Mouse (Mus musculus) liver, embryonic 13.5 days (tissue): ENCODE results near the gene Hist2h2bb. TPM values are rescaled to one million over a fixed set of nuclear protein-coding genes. Genes with fewer than 3 reads are reported as not detected.
"Not testable (repeated sequence)": the region's sequence is repeated elsewhere in the genome, so short reads cannot be mapped to it uniquely, and the experiment has no call there.

Experiments used
- ATAC-seq: fragments of 200-750 bp; cut with Nextera tagmentation; 2 replicates; pipeline ENCODE4 v1.8.0; 2017; ENCODE audit warnings: low read depth, mild to moderate bottlenecking, moderate number of reproducible peaks, moderate library complexity
- DNase-seq: peaks from one replicate; pipeline ENCODE4 v3.0.0; 2022
- H3K27ac ChIP-seq: fragments of 300-500 bp; sonication (generic); 2 replicates; pipeline ENCODE4 v1.5.1; 2015; ENCODE audit warnings: moderate library complexity, mild to moderate bottlenecking, inconsistent platforms
- H3K27me3 ChIP-seq: fragments of 300-500 bp; sonication (generic); 2 replicates; pipeline ENCODE4 v1.6.1; 2015; ENCODE audit warnings: mild to moderate bottlenecking, inconsistent platforms
- H3K36me3 ChIP-seq: fragments of 300-500 bp; sonication (generic); 2 replicates; pipeline ENCODE4 v1.6.1; 2015; ENCODE audit warnings: mild to moderate bottlenecking, inconsistent platforms
- H3K4me1 ChIP-seq: fragments of 300-500 bp; sonication (generic); replicated peaks from 2 replicates; pipeline ENCODE4 v1.6.1; 2015; ENCODE audit warnings: inconsistent platforms
- H3K4me2 ChIP-seq: fragments of 300-500 bp; sonication (generic); 2 replicates; pipeline ENCODE4 v1.6.1; 2015; ENCODE audit warnings: inconsistent platforms, mild to moderate bottlenecking, moderate library complexity
- H3K4me3 ChIP-seq: fragments of 300-500 bp; sonication (generic); replicated peaks from 2 replicates; pipeline ENCODE4 v1.5.1; 2015; ENCODE audit warnings: mild to moderate bottlenecking, inconsistent platforms
- H3K9ac ChIP-seq: fragments of 300-500 bp; sonication (generic); 2 replicates; pipeline ENCODE4 v1.6.1; 2015; ENCODE audit warnings: mild to moderate bottlenecking, inconsistent platforms
- H3K9me3 ChIP-seq: fragments of 300-500 bp; sonication (generic); replicated peaks from 2 replicates; pipeline ENCODE4 v1.6.1; 2016; ENCODE audit warnings: inconsistent platforms
- WGBS: fragments of 180-500 bp; shearing (Covaris S2); methylation state at CpG from one replicate; pipeline ENCODE4 v1.1.7; 2015; ENCODE audit not compliant: insufficient replicate concordance; 5-methylcytosine and 5-hydroxymethylcytosine counted together
- polyA plus RNA-seq: library from polyadenylated mRNA; unstranded; fragments of >200 nt; fragmentation: Nextera tagmentation; extraction: Ambion mirVana; gene quantifications from 2 replicates; pipeline ENCODE4 v1.2.1, GENCODE M21; 2015

Hist2h2bb gene
- polyA plus RNA-seq = 23.7 and 25.8 TPM in 2 replicates

DNA sequence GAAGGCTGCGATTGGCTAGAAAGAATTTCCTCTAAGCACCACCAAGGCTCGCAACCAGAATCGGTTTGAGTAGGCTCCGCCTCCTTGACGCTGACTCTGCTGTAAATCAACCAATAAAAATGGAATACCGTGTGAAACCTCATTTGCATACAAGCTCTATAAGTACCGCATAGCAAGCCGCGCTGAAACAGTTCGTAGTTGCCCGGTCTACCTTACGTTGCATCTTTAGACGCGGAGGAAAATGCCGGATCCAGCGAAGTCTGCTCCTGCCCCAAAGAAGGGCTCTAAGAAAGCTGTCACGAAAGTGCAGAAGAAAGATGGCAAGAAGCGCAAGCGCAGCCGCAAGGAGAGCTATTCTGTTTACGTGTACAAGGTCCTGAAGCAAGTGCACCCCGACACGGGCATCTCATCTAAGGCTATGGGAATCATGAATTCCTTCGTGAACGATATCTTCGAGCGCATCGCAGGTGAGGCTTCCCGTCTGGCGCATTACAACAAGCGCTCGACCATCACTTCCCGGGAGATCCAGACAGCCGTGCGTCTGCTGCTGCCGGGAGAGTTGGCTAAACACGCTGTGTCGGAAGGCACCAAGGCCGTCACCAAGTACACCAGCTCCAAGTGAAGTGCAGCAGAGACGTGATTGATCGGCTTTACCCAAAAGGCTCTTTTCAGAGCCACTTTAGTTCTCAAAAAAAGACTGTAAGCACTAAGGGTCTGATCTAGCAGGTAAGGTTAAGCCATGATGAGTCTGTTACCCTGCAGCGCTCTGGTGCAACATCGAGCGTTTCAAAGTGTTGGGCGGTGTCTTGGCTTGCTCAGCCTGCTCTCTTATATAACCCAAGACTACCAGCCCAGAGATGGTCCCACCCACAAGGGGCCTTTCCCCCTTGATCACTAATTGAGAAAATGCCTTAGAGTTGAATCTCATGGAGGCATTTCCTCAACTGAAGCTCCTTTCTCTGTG lies at the start of gene Hist2h2bb:
Hist2h2bb (plus strand) TSS at position 242 of the 964 bp plus-strand sequence.
- H3K27ac ChIP-seq = peak within 1 kb of the TSS; percentile 100
- peaks cover 5% of the 10 kb centered on the region; the same call in 1 of the 2 replicates for H3K27me3 ChIP-seq
- WGBS = under 1% methylated on average over 45 of the region's 45 CpGs
- H3K4me1 ChIP-seq = peaks cover 45% of the 10 kb centered on the region
- peak within 1 kb of the TSS; percentile 66 for H3K4me3 ChIP-seq
- DNase-seq (peak; percentile 90), ATAC-seq (peak; percentile 85)
- peak within 1 kb of the TSS; percentile 82 for H3K4me2 ChIP-seq
- H3K9ac ChIP-seq = peak within 1 kb of the TSS; percentile 92
- no peaks in the 10 kb centered on the region for H3K36me3 ChIP-seq
- no peaks in the 10 kb centered on the region for H3K9me3 ChIP-seq

DNA sequence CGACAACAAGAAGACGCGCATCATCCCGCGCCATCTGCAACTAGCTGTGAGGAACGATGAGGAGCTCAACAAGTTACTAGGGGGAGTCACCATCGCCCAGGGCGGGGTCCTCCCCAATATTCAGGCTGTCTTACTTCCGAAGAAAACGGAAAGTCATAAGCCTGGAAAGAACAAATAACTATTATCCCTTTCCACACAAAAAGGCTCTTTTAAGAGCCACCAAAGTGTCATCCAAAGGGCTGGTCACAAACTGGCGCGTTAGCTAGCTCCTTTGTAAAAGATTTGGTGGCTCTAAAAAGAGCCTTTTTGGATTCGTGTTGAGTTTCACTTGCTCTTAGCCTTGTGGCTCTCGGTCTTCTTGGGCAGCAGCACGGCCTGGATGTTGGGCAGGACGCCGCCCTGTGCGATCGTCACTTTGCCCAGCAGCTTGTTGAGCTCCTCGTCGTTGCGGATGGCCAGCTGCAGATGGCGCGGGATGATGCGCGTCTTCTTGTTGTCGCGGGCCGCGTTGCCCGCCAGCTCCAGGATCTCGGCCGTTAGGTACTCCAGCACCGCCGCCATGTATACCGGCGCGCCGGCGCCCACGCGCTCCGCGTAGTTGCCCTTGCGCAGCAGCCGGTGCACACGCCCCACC lies 49.3 kb upstream of the Hist2h2bb start:
- Histone ChIP-seq H3K9ac (peak overlapping the region; percentile 95), H3K27ac (peak overlapping the region; percentile 100), H3K4me3 (peak overlapping the region; percentile 72), H3K4me2 (peak overlapping the region; percentile 92), H3K4me1 (peaks cover 61% of the 10 kb centered on the region)
- peak; percentile 5; the same call in 1 of the 2 replicates for ATAC-seq
- H3K36me3 ChIP-seq, H3K27me3 ChIP-seq, H3K9me3 ChIP-seq: not testable (repeated sequence)
- under 1% methylated on average over 41 of the region's 47 CpGs for WGBS
- peak; percentile 52 for DNase-seq

DNA sequence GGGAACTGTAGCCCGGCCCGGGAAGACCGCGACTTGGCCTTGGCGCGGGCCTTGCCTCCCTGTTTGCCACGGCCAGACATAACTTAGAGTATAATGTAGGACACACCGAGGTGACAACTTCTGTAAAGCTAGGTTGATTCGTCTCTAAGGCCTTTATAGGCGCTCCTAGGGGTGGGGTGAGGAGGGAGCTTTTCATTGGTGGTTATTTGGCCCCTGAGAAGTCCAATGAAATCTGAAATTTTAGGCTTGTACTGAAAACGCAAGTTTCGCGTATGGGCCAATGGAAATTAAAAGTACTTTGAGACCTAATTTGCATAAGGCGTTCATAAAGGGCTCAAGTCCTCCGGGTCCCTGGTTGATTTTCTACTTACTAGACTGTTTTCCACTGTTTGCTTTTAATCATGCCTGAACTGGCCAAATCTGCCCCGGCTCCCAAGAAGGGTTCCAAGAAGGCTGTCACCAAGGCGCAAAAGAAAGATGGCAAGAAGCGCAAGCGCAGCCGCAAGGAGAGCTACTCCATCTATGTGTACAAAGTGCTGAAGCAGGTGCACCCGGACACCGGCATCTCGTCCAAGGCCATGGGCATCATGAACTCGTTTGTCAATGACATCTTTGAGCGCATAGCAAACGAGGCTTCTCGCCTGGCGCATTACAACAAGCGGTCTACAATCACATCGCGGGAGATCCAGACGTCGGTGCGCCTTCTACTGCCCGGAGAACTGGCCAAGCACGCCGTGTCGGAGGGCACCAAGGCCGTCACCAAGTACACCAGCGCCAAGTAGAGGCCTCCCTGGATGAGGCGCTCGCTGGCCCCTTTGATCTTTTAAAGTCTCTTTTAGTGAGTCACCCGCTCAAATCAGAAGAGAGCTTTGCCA lies 48.5 kb upstream of the Hist2h2bb start, which contains the start of the genes Hist2h2ac and Hist2h2be:
Hist2h2ac (minus strand) TSS at position 116 of the 875 bp plus-strand sequence.
Hist2h2be (plus strand) TSS at position 355 of the 875 bp plus-strand sequence.
- peak; percentile 91 for DNase-seq
- Histone ChIP-seq H3K4me1 (peaks cover 63% of the 10 kb centered on the region), H3K4me2 (peak within 1 kb of the TSS; percentile 92), H3K36me3 (no peaks in the 10 kb centered on the region), H3K27ac (peak within 1 kb of the TSS; percentile 100), H3K9me3 (no peaks in the 10 kb centered on the region), H3K9ac (peak within 1 kb of the TSS; percentile 95), H3K27me3 (no peaks in the 10 kb centered on the region), H3K4me3 (peak within 1 kb of the TSS; percentile 72)
- under 1% methylated on average over 43 of the region's 43 CpGs for whole genome bisulfite sequencing
- peak; percentile 91 for ATAC-seq

DNA sequence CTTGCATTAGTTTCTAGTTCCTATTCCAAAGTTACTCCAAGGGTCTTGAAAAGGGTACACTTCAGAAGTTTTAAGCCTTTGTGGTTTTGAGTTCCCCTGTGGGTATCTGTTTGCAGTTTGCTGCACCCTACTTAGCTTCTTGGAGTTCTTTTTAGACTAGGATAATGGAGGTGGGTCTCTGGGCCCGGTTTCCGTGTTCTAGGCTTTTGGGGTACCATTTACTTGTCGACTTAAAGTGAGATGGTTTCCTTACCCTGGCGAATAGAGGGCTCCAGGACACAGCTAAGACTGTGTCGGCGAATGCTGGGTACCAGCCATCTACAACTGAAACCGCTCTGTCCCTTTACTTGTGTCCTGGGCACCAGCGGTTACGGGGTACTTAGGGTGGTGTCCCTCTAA lies 47.9 kb upstream of the Hist2h2bb start:
- H3K4me3 ChIP-seq = peak overlapping the region; percentile 72
- 22% methylated on average over 9 of the region's 9 CpGs for WGBS
- H3K27me3 ChIP-seq = no peaks in the 10 kb centered on the region
- no peak for ATAC-seq
- peaks cover 69% of the 10 kb centered on the region for H3K4me1 ChIP-seq
- no peaks in the 10 kb centered on the region for H3K9me3 ChIP-seq
- peak overlapping the region; percentile 92 for H3K4me2 ChIP-seq
- no peaks in the 10 kb centered on the region for H3K36me3 ChIP-seq
- no peak for DNase-seq
- H3K27ac ChIP-seq = peak overlapping the region; percentile 100
- H3K9ac ChIP-seq = peak overlapping the region; percentile 95

DNA sequence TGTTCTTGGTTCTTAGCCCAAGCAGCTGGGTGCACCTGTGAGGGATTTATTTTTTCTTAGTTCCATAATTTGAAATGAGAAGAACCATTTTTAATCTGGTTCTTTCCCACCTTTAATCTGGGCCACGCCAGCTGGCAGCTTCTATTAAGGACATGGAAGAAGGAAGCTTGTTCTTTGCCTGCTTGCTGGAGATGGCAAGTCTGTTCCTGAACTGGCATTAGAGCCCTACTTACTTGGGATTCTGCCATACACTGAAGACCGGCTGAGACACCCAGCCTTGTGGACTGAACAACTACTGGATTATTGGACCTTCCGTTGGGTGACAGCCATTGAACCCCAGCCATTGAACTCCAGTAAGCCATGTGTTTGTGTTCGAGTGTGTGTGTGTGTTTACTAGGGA lies 46.8 kb upstream of the Hist2h2bb start:
- Histone ChIP-seq H3K4me3 (peak overlapping the region; percentile 72), H3K9ac (peak overlapping the region; percentile 95), H3K36me3 (no peaks in the 10 kb centered on the region), H3K4me2 (peak overlapping the region; percentile 92), H3K4me1 (peaks cover 79% of the 10 kb centered on the region), H3K27me3 (no peaks in the 10 kb centered on the region), H3K9me3 (no peaks in the 10 kb centered on the region), H3K27ac (peak overlapping the region; percentile 100)
- DNase-seq (no peak), ATAC-seq (no peak)
- WGBS = 86% methylated on average over 4 of the region's 4 CpGs

DNA sequence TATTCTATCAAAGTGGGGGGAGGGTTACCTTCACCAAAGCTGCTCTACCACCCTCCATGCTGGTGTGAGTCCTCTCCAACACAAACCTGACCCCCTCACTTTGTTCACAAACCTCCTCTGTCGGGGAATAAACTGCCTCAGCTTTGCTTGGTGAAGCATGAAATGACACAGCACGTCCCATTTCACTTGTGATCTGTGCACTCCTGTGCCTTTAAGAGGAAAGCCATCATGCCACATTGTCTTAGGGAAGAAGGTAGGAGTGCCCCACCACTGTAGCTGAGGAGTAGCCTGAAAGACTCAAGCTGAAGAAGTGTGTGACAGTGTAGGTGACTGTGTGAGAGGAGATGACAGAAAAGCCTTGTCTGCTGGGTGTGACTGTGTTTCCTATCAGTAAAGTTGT lies 44.1 kb upstream of the Hist2h2bb start:
- Histone ChIP-seq H3K27ac (peak overlapping the region; percentile 64), H3K4me3 (peak overlapping the region; percentile 72), H3K4me2 (peak overlapping the region; percentile 92), H3K4me1 (peaks cover 70% of the 10 kb centered on the region), H3K9ac (peak overlapping the region; percentile 95), H3K27me3 (no peaks in the 10 kb centered on the region), H3K9me3 (no peaks in the 10 kb centered on the region), H3K36me3 (no peaks in the 10 kb centered on the region)
- no peak for ATAC-seq
- no peak for DNase-seq
- 57% methylated on average over 2 of the region's 2 CpGs for WGBS

DNA sequence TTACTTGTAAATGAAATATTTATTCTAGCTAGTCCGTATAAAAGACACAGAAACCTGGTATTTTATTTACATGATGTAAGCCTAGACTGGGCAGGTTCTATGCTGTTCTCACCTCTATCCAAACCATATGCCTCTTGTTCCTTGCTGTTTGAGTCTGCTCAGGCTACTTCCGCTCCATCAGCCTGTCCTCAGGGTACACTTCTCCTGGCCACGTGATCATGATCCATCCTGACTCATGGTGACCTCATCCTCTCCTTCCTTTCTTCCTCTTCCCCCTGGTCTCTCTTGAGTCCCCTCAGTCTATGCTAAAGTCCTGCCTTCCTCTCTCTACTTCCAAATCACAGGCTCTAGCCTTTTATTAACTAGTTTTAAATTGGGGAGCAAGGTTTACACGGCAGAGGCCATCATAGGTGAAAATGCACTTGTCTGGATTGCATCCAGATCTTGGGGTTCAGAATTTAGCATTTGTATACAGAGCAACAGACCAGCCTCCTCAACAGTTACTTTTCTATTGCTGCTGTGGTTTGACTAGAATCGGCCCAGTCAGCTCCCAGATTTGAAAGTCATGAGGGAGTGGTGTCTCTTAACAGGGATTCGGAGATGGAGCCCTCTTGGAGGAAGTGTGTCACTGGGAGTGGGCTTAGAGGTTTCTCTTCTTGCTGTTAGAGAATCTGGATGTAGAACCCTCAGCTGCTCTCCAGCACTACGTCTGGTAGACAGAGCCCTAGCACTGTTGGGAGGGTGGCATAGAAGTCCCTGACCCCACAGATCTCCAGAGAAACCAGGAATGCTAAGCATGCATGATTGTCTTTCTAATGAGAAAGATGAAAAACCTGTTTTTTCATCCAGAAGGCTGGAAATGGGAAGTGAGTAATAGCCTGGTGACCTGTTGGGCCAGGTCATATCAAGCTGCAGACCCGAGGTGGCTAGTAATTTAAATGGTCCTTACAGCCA lies 42.6 kb upstream of the Hist2h2bb start:
- Histone ChIP-seq H3K9me3 (no peaks in the 10 kb centered on the region), H3K4me3 (no peak overlapping the region), H3K27me3 (no peaks in the 10 kb centered on the region), H3K36me3 (no peaks in the 10 kb centered on the region), H3K4me2 (no peak overlapping the region), H3K4me1 (peaks cover 70% of the 10 kb centered on the region), H3K9ac (0 out of 2 replicates have a peak overlapping the region, but pooled peaks have one; percentile 1), H3K27ac (peak overlapping the region; percentile 3; the same call in 1 of the 2 replicates)
- DNase-seq = no peak
- no peak for ATAC-seq
- WGBS = 59% methylated on average over 8 of the region's 8 CpGs

DNA sequence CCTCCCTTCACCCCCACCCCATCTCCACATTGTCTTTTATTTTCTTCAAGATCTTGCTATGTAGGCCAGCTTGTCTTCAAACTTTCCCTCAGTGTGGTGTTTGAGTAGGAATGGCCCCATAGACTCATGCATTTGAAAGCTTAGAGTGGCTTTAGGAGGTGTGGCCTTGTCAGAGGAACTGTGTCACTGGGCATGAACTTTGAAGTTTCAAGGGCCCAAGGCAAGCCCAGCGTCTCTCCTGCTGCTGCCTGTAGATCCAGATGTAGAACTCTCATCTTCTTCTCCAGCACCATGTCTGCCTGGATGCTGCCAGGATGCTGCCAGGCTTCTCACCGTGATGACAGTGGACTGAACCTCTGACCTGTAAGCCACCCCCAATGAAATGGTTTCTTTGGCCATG lies 40.7 kb upstream of the Hist2h2bb start:
- H3K9me3 ChIP-seq = no peaks in the 10 kb centered on the region
- H3K36me3 ChIP-seq = no peaks in the 10 kb centered on the region
- WGBS = 68% methylated on average over 2 of the region's 2 CpGs

DNA sequence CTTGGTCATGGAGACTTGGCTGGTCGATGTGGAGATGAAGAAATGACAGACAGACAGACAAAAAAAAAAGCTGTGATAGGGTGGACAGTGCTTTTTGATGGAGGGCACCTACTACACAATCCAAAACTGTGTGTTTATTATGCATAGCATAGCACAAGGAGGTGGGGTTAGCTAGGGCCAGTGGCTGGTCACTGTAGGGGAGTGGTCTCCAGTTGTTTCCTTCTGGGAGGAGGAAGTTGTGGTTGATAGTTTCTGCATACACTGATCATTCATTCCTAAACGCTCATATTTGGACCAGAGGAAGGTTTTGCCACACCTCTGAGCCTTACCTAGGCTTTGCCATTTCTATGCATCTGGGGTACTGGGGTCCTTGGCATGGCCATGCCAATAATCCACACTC lies 39.1 kb upstream of the Hist2h2bb start:
- peaks cover 35% of the 10 kb centered on the region for H3K4me1 ChIP-seq
- 32% methylated on average over 2 of the region's 2 CpGs for WGBS
- no peak overlapping the region for H3K4me2 ChIP-seq
- no peak overlapping the region for H3K9ac ChIP-seq
- DNase-seq = no peak
- no peak overlapping the region for H3K4me3 ChIP-seq
- H3K36me3 ChIP-seq = no peaks in the 10 kb centered on the region
- H3K9me3 ChIP-seq = no peaks in the 10 kb centered on the region
- H3K27ac ChIP-seq = no peak overlapping the region
- H3K27me3 ChIP-seq = no peaks in the 10 kb centered on the region
- no peak for ATAC-seq

More for the DNA sequence above, 40.7 kb upstream of the Hist2h2bb start:
- no peak for DNase-seq
- Histone ChIP-seq H3K4me3 (no peak overlapping the region), H3K27me3 (no peaks in the 10 kb centered on the region), H3K4me2 (no peak overlapping the region), H3K4me1 (peaks cover 51% of the 10 kb centered on the region), H3K27ac (no peak overlapping the region), H3K9ac (no peak overlapping the region)
- no peak for ATAC-seq
